Mouse (Mus musculus) layer of hippocampus, postnatal 14 days (tissue): ENCODE measurements at regions not wholly inside any gene's neighbourhood (a gene's known extent, or its start where the extent isn't known, plus 50 kb on each side); places are given as distances from the start of the nearest gene placed in this dataset.

ENCODE experiments used
- DNase-seq, 2 experiments: peaks; one replicate each; pipeline ENCODE4 v3.0.0; 2021 to 2022; ENCODE audit warnings: low spot score in 2 of 2, mixed read lengths in 1 of 2

- no peak for DNase-seq
Observed at GRCm38 (mm10) chr14:76723551-76723950, 166.9 kb upstream of the Serp2 start.

- DNase-seq: no peak
Observed at GRCm38 (mm10) chr14:76722297-76722696, 165.6 kb upstream of the Serp2 start.

GRCm38 (mm10) chr14:76721751-76722150 is 165.1 kb upstream of the Serp2 start:
- DNase-seq: no peak

DNA sequence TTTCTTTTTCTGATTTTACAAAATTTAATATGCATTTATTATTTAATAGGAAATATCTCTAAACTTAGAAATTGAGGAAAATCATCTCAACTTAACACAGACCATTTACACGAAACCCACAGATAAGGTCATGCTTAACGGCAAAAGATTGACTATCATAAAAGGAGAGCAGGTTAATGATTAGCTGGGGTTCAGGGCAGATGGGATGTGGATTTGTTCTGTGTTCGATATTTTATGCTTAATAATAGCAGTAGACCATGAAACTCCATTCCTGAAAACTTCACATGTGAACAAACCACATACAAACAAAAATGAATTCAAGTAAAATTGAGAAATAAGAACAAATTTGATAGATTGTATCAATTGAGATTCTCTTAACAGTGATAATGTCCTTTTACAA is 160.4 kb upstream of the Serp2 start:
- DNase-seq: no peak

DNA sequence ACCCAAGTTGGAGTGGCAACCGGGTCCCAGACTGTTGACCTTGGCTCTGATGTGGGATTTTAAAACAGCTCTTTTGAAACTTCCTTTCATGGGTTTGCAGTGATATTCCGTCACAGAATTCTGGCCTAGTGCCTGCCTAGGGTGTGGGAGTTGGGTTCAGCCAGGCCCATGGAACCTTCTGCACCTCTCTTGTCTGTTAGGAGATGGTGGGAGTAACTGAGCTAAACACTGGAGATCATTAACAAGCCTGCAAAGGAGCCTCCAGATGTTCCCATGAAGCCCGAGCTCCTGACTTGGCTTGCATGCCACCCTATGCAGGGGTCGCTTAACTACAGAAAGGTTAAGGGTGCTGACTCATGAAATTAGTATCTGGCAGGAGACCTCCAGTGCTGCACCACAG is 158.0 kb upstream of the Serp2 start:
- DNase-seq: no peak

DNA sequence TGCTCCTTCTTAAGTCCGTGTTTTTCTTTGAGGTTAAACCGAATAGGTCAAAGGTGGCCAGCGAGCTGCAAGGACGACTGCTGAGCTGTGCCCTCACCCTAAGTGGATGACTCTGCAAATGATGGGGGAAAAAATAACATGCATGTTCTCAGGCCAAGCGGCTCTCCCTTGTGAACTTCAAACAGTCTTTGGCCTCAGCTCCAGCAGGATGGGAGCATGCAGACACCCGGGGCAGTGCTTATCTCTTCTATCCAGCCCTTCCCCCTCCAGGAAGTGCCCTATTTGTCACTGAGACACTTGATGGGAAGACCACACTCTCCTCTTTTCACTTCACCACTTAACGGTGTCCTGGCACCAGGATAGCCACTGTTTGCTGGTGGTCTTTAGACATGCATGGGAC is 157.3 kb upstream of the Serp2 start:
- DNase-seq: no peak

DNA sequence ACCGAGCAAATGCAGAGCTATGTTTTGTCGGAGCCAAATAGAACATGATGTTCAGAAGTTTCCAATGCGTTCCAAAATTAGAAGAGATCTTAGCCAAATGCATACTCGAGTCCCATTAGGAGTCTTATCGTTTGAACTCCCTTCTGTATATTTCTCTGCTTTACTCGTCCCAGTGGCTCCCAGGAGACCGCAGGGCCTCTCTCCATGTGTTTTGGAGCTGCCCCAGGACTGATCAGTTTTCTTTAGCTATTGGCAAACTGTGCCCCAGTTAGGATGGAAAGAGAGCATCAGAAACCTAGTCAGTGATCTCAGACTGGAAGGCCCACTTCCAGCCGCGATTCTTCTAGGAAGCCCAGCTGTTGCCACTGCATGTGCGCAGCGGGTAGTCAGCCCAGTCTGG is 152.0 kb upstream of the Serp2 start:
- no peak for DNase-seq

- DNase-seq: no peak
Observed at GRCm38 (mm10) chr14:76703373-76703764, 146.7 kb upstream of the Serp2 start.

DNA sequence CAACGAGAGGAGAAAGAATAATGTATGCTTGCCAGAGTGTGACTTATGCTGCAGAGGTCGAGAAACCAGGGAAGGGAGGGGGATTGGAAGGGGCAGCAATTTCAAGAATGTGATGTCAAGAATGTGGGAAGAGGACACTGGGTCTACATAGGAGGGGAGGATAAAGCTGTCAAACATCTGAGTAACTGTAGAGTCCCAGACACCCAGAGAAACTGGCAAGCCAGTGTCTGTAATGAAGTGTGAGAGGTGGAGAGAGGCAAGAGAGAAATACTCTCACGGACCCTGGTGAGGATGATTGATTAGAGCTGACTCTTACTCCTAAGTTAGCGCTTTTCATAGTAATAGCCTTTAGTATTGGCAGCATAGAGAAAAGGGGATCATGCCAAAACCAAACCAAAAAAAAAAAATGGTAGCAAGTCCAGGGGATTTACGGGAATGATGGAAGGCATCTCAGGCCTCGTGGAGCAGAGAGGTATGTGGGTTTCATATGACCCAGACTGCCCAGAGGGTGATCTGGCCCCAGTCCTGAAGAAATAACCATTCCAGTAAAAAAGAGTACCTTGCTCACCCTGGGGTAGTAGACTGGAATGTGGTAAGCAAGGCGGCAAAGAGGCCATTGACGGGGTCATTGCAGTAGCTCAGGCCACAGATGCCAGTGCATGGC is 146.2 kb upstream of the Serp2 start:
- no peak for DNase-seq

GRCm38 (mm10) chr14:76701911-76702708 is 145.4 kb upstream of the Serp2 start:
- no peak for DNase-seq

DNA sequence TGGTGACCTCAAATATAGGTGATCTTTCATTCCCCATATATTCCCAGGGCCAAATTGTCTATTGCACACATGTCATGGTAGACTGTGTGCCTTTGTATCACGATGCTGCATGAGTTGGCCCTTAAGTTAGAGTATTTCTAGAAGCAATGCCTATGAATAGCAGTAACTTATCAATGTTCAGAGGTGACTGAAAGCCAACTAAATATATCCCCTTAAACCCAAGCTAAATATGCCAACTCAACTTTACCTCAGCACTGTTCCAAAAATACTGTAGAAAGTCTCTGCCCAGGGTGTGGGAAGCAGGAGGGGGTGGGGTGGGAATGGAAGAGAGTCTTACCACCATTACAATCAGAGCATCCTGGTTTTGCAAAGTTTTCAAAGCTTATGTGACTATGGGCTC is 144.6 kb upstream of the Serp2 start:
- no peak for DNase-seq

GRCm38 (mm10) chr14:76700796-76701195 is 144.1 kb upstream of the Serp2 start:
- DNase-seq: no peak

GRCm38 (mm10) chr14:76700190-76700589 is 143.5 kb upstream of the Serp2 start:
- no peak for DNase-seq

- no peak for DNase-seq
Observed at GRCm38 (mm10) chr14:76698718-76699402, 142.2 kb upstream of the Serp2 start.

DNA sequence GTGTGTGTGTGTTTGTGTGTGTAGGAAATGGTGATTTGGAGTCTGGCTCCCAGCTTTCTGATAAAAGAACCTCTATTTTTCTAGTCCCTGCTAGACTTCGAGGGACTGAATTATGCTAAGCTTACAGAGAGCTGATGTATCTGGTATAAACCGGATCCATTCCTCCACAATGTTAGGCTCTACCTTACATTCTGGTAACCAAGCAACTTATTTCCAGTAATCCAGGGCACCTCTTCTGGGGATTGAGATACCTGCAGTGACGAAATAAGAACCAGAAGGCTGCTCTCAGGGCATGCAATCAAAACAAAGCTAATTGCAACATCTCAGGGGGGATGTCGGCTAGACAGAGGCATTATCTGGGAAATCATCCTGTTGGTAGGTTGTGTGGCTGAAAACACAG is 140.0 kb upstream of the Serp2 start:
- DNase-seq: no peak

GRCm38 (mm10) chr14:76695691-76696355 is 139.1 kb upstream of the Serp2 start:
- no peak for DNase-seq

DNA sequence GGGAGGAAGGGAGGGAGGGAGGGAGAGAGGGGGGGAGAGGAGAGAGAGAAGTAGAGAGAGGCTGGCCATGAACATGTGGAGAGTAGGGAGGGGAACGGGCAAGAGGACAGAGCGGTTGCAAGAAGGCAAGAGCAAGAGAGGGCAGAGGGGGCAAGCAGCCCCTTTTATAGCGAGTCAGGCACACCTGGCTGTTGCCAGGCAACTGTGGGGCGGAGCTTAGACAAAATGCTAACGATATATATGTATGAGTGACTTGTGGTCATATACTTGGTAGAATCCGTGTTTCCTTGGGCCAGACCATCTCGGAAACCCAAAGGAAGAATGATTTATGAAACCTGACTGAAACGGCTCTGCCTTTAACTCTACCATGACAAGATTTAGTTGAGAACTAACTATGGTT is 138.2 kb upstream of the Serp2 start:
- DNase-seq: no peak

- no peak for DNase-seq
Observed at GRCm38 (mm10) chr14:76693351-76694317, 136.9 kb upstream of the Serp2 start.

DNA sequence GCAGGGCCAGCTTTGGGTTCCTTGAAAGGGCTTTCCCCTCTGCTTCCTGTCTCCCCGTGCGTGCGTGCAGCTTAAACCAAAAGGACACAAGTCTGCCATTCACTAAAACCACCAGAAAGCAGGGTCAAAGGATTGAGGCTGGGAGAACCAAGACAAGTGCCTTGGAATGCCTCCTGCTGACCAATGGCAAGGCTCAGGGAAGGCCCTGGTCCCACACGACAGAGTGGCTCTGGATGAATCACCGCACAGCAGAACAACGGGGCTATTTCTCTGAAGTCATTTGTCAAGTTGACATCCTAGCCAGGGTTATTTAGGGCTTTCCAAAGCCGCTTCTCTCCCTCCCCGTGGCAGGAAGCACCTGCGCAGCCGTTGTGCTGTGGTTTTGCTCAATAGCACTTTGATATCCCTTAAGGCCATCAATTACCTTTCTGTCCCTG is 131.3 kb upstream of the Serp2 start:
- DNase-seq: no peak

GRCm38 (mm10) chr14:76686762-76687453 is 130.2 kb upstream of the Serp2 start:
- DNase-seq: no peak
